22 mouse cellular contexts compared by ENCODE assay signal in genomic region chr16:63030399-63030798, GRCm38 (mm10).
DNase-seq lines count a peak whose midpoint lies in the region; ATAC-seq and TF ChIP-seq lines count a peak whose summit lies in the region.
"Had no signal": no experiment of that assay in that cellular context is flagged by ENCODE, and none has a peak within 500 bp of the region (broad histone marks: within the 10 kb centered on the region; RNA-seq: fewer than 3 reads in every experiment).

No protein-coding gene starts in this region.

- no peak for DNase-seq in midbrain, postnatal 0 days (ENCODE audit: low spot score)
- no peak for DNase-seq in thymus, adult 18-20 months
- DNase-seq in adrenal gland, adult 8-10 months = no peak
- DNase-seq: adrenal gland, postnatal 25 days; cerebellum, adult 18-20 months; cerebellum, adult 9-11 months; cerebellum, postnatal 36 days; gastrocnemius, postnatal 10 days; heart, adult 18-20 months; heart, postnatal 10 days; heart, postnatal 4 days had no signal

- H3K27ac ChIP-seq in hindbrain, embryonic 12.5 days = peak overlapping the region; percentile 35; the same call in 1 of the 2 replicates
- no peak overlapping the region for H3K27ac ChIP-seq in hindbrain, embryonic 16.5 days (ENCODE audit: low read depth, low read length)
- H3K27ac ChIP-seq in midbrain, embryonic 13.5 days = peak overlapping the region; percentile 44; the same call in 1 of the 2 replicates
- no peak overlapping the region for H3K27ac ChIP-seq in midbrain, postnatal 0 days (ENCODE audit: low read depth, low read length)
- peak overlapping the region; percentile 51 for H3K27ac ChIP-seq in forebrain, embryonic 15.5 days (replicated peaks)
- H3K27ac ChIP-seq in midbrain, embryonic 16.5 days (ENCODE audit: low read length) = no peak overlapping the region
- H3K27ac ChIP-seq: embryonic facial prominence, embryonic 13.5 days; heart, embryonic 10.5 days had no signal

- no peak overlapping the region for H3K4me3 ChIP-seq in hindbrain, embryonic 12.5 days
- no peak overlapping the region for H3K4me3 ChIP-seq in hindbrain, embryonic 16.5 days (ENCODE audit: low read length)
- H3K4me3 ChIP-seq in midbrain, embryonic 13.5 days (replicated peaks) = no peak overlapping the region
- no peak overlapping the region for H3K4me3 ChIP-seq in midbrain, postnatal 0 days (ENCODE audit: low read depth, low read length)
- no peak overlapping the region for H3K4me3 ChIP-seq in forebrain, embryonic 15.5 days
- no peak overlapping the region for H3K4me3 ChIP-seq in midbrain, embryonic 16.5 days (ENCODE audit: low read depth, low read length)
- H3K4me3 ChIP-seq: embryonic facial prominence, embryonic 13.5 days; heart, embryonic 10.5 days had no signal

- WGBS in hindbrain, embryonic 12.5 days = 75% methylated on average over 4 of the region's 4 CpGs
- 69% methylated on average over 4 of the region's 4 CpGs for WGBS in hindbrain, embryonic 16.5 days
- 72% methylated on average over 4 of the region's 4 CpGs for WGBS in midbrain, embryonic 13.5 days
- 59% methylated on average over 4 of the region's 4 CpGs for WGBS in midbrain, postnatal 0 days
- 52% methylated on average over 4 of the region's 4 CpGs for WGBS in forebrain, embryonic 15.5 days
- 55% methylated on average over 4 of the region's 4 CpGs for WGBS in midbrain, embryonic 16.5 days

- ATAC-seq in hindbrain, embryonic 12.5 days (ENCODE audit: low FRiP score) = 0 out of 2 replicates have a peak, but pooled peaks have one; percentile 35
- no peak for ATAC-seq in hindbrain, embryonic 16.5 days
- peak; percentile 44; the same call in 1 of the 2 replicates for ATAC-seq in midbrain, embryonic 13.5 days
- ATAC-seq in midbrain, postnatal 0 days (ENCODE audit: low FRiP score) = no peak
- ATAC-seq in forebrain, embryonic 15.5 days (replicated peaks) = peak; percentile 72
- ATAC-seq in midbrain, embryonic 16.5 days = peak; percentile 51; the same call in 1 of the 2 replicates
- ATAC-seq: activated CD4-positive, CD25-positive, alpha-beta regulatory T cell, adult 4 months; intestine, embryonic 16.5 days; Patski had no signal

- H3K9ac ChIP-seq in hindbrain, embryonic 12.5 days = no peak overlapping the region
- no peak overlapping the region for H3K9ac ChIP-seq in hindbrain, embryonic 16.5 days (ENCODE audit: low read depth, low read length)
- H3K9ac ChIP-seq in midbrain, embryonic 13.5 days (replicated peaks) = no peak overlapping the region
- H3K9ac ChIP-seq in midbrain, postnatal 0 days (replicated peaks; ENCODE audit: low read length, poor library complexity, severe bottlenecking) = no peak overlapping the region
- no peak overlapping the region for H3K9ac ChIP-seq in forebrain, embryonic 15.5 days (replicated peaks)
- H3K9ac ChIP-seq in midbrain, embryonic 16.5 days (ENCODE audit: low read depth, low read length) = no peak overlapping the region
- H3K9ac ChIP-seq: embryonic facial prominence, embryonic 13.5 days had no signal

- no peaks in the 10 kb centered on the region for H3K36me3 ChIP-seq in hindbrain, embryonic 12.5 days
- H3K36me3 ChIP-seq in hindbrain, embryonic 16.5 days (ENCODE audit: control insufficient read depth, insufficient read depth, low read length) = no peaks in the 10 kb centered on the region
- no peaks in the 10 kb centered on the region for H3K36me3 ChIP-seq in midbrain, embryonic 13.5 days
- no peaks in the 10 kb centered on the region for H3K36me3 ChIP-seq in midbrain, postnatal 0 days (ENCODE audit: insufficient read depth, low read length)
- no peaks in the 10 kb centered on the region for H3K36me3 ChIP-seq in forebrain, embryonic 15.5 days
- H3K36me3 ChIP-seq in midbrain, embryonic 16.5 days (ENCODE audit: control insufficient read depth, insufficient read depth, low read length) = no peaks in the 10 kb centered on the region
- H3K36me3 ChIP-seq: embryonic facial prominence, embryonic 13.5 days; heart, embryonic 10.5 days had no signal

- no peak for TF ChIP-seq CTCF in midbrain, postnatal 0 days (IDR thresholded peaks at IDR 0.05)

- no peaks in the 10 kb centered on the region for H3K27me3 ChIP-seq in hindbrain, embryonic 12.5 days
- no peaks in the 10 kb centered on the region for H3K27me3 ChIP-seq in hindbrain, embryonic 16.5 days (replicated peaks; ENCODE audit: control insufficient read depth, insufficient read depth, low read length)
- H3K27me3 ChIP-seq in midbrain, embryonic 13.5 days = peaks cover 19% of the 10 kb centered on the region
- H3K27me3 ChIP-seq in midbrain, postnatal 0 days (ENCODE audit: insufficient read depth, low read length) = no peaks in the 10 kb centered on the region
- H3K27me3 ChIP-seq in forebrain, embryonic 15.5 days = no peaks in the 10 kb centered on the region
- H3K27me3 ChIP-seq in midbrain, embryonic 16.5 days (ENCODE audit: control insufficient read depth, insufficient read depth, low read depth, low read length) = no peaks in the 10 kb centered on the region
- H3K27me3 ChIP-seq: CH12.LX; embryonic facial prominence, embryonic 13.5 days had no signal

- H3K9me3 ChIP-seq in hindbrain, embryonic 12.5 days (replicated peaks) = no peaks in the 10 kb centered on the region
- no peaks in the 10 kb centered on the region for H3K9me3 ChIP-seq in hindbrain, embryonic 16.5 days (ENCODE audit: control insufficient read depth, low read length)
- H3K9me3 ChIP-seq in midbrain, embryonic 13.5 days = no peaks in the 10 kb centered on the region
- no peaks in the 10 kb centered on the region for H3K9me3 ChIP-seq in midbrain, postnatal 0 days (ENCODE audit: low read length)
- no peaks in the 10 kb centered on the region for H3K9me3 ChIP-seq in forebrain, embryonic 15.5 days
- no peaks in the 10 kb centered on the region for H3K9me3 ChIP-seq in midbrain, embryonic 16.5 days (replicated peaks; ENCODE audit: control insufficient read depth, low read length, poor library complexity, severe bottlenecking)
- H3K9me3 ChIP-seq: embryonic facial prominence, embryonic 13.5 days; heart, embryonic 10.5 days had no signal

- H3K4me2 ChIP-seq in hindbrain, embryonic 12.5 days (replicated peaks) = no peak overlapping the region
- H3K4me2 ChIP-seq in hindbrain, embryonic 16.5 days (ENCODE audit: low read length) = no peak overlapping the region
- H3K4me2 ChIP-seq in midbrain, embryonic 13.5 days (replicated peaks) = 0 out of 2 replicates have a peak overlapping the region, but pooled peaks have one; percentile 22
- no peak overlapping the region for H3K4me2 ChIP-seq in midbrain, postnatal 0 days (ENCODE audit: low read depth, low read length, poor library complexity, severe bottlenecking)
- H3K4me2 ChIP-seq in forebrain, embryonic 15.5 days (replicated peaks) = no peak overlapping the region
- no peak overlapping the region for H3K4me2 ChIP-seq in midbrain, embryonic 16.5 days (ENCODE audit: low read length)
- H3K4me2 ChIP-seq: embryonic facial prominence, embryonic 13.5 days had no signal

- H3K4me1 ChIP-seq in hindbrain, embryonic 12.5 days = peaks cover 13% of the 10 kb centered on the region
- no peaks in the 10 kb centered on the region for H3K4me1 ChIP-seq in hindbrain, embryonic 16.5 days (ENCODE audit: control insufficient read depth, insufficient read depth, low read depth, low read length)
- peaks cover 19% of the 10 kb centered on the region for H3K4me1 ChIP-seq in midbrain, embryonic 13.5 days (replicated peaks)
- H3K4me1 ChIP-seq in midbrain, postnatal 0 days (ENCODE audit: insufficient read depth, low read length) = 0 out of 2 replicates have a peak, but pooled peaks cover 7% of the 10 kb centered on the region
- peaks cover 18% of the 10 kb centered on the region for H3K4me1 ChIP-seq in forebrain, embryonic 15.5 days
- peaks cover 2% of the 10 kb centered on the region; the same call in 1 of the 2 replicates for H3K4me1 ChIP-seq in midbrain, embryonic 16.5 days (ENCODE audit: control insufficient read depth, insufficient read depth, low read length)
- H3K4me1 ChIP-seq: heart, embryonic 10.5 days had no signal

Comparison
In these comparisons a context has a peak if more than half of its experiments do, and no peak if none do; other contexts are left out.
1. ATAC-seq: peak in hindbrain, embryonic 12.5 days (single experiment), midbrain, embryonic 13.5 days (single experiment), forebrain, embryonic 15.5 days (single experiment) and midbrain, embryonic 16.5 days (single experiment); none in hindbrain, embryonic 16.5 days (single experiment) and midbrain, postnatal 0 days (single experiment).
2. H3K27ac ChIP-seq: peak in hindbrain, embryonic 12.5 days (single experiment), midbrain, embryonic 13.5 days (single experiment) and forebrain, embryonic 15.5 days (single experiment); none in hindbrain, embryonic 16.5 days (single experiment), midbrain, postnatal 0 days (single experiment) and midbrain, embryonic 16.5 days (single experiment).